Mouse (Mus musculus) limb, embryonic 10.5 days (tissue): Measurements from ENCODE around the gene Gja4. TPM values are rescaled to one million over a fixed set of nuclear protein-coding genes. Genes with fewer than 3 reads are reported as not detected.

Experiments
- DNase-seq: peaks from one replicate; pipeline ENCODE4 v3.0.0-alpha.2; 2017; ENCODE audit warnings: low spot score
- H3K27ac ChIP-seq: fragments of 300-500 bp; sonication (generic); 2 replicates; pipeline ENCODE4 v1.5.1; 2016; ENCODE audit warnings: mild to moderate bottlenecking
- H3K27me3 ChIP-seq: fragments of 300-500 bp; sonication (generic); 2 replicates; pipeline ENCODE4 v1.6.1; 2016; ENCODE audit warnings: low read depth, mild to moderate bottlenecking; ENCODE audit not compliant: poor library complexity, severe bottlenecking
- H3K36me3 ChIP-seq: fragments of 300-500 bp; sonication (generic); 2 replicates; pipeline ENCODE4 v1.6.1; 2016; ENCODE audit warnings: mild to moderate bottlenecking, moderate library complexity
- H3K4me1 ChIP-seq: fragments of 300-500 bp; sonication (generic); 2 replicates; pipeline ENCODE4 v1.6.1; 2016
- H3K4me3 ChIP-seq: fragments of 300-500 bp; sonication (generic); 2 replicates; pipeline ENCODE4 v1.5.1; 2016; ENCODE audit warnings: mild to moderate bottlenecking, moderate library complexity
- H3K9me3 ChIP-seq: fragments of 300-500 bp; sonication (generic); replicated peaks from 2 replicates; pipeline ENCODE4 v1.6.1; 2016; ENCODE audit warnings: mild to moderate bottlenecking
- WGBS: fragments of 180-500 bp; shearing (Covaris S2); methylation state at CpG from one replicate; pipeline ENCODE4 v1.1.7; 2016; 5-methylcytosine and 5-hydroxymethylcytosine counted together
- polyA plus RNA-seq: library from polyadenylated mRNA; unstranded; fragments of >200 nt; fragmentation: Nextera tagmentation; extraction: Ambion mirVana; gene quantifications from 2 replicates; pipeline ENCODE4 v1.2.1, GENCODE M21; 2016

Gja4 gene
- 14.6 and 18.5 TPM in 2 replicates for polyA plus RNA-seq

GRCm38 (mm10) chr4:127313861-127314260 lies at the start of gene Gja4:
Gene Gja4 (minus strand): TSS chr4:127314039.
- peak within 1 kb of the TSS; percentile 75 for H3K27ac ChIP-seq
- DNase-seq, result peak; percentile 71
- WGBS, result under 1% methylated on average over 25 of the region's 25 CpGs

GRCm38 (mm10) chr4:127363331-127363730 lies 49.5 kb upstream of the Gja4 start:
- H3K27ac ChIP-seq, result no peak overlapping the region
- WGBS, result 66% methylated on average over 4 of the region's 4 CpGs

More at GRCm38 (mm10) chr4:127313861-127314260, at the start of gene Gja4:
- Histone ChIP-seq H3K36me3 (no peaks in the 10 kb centered on the region), H3K4me3 (peak within 1 kb of the TSS; percentile 62), H3K9me3 (no peaks in the 10 kb centered on the region), H3K4me1 (peaks cover 21% of the 10 kb centered on the region), H3K27me3 (peaks cover 56% of the 10 kb centered on the region)

DNA sequence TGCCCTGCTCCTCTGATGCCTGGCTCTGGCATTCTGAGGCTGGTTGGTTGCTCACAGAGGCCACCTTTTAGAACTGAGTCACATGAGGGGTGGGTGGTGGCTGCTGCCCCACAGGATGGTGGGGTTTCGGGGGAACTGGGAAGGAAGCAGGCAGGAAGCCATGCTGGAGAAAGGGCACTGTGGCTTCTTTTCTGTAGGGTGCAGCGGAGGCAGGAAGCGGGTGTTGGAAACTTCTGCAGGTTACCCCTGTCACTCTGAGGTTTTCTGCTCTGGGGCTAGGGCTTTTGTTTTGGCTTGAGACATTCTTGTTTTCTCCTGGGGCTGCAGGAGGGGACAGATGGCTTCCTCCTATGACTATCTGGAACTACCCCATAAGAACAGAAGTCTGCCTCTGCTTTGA lies 48.7 kb upstream of the Gja4 start:
- H3K9me3 ChIP-seq, result no peaks in the 10 kb centered on the region
- peaks cover 24% of the 10 kb centered on the region for H3K27me3 ChIP-seq
- H3K36me3 ChIP-seq, result no peaks in the 10 kb centered on the region
- H3K4me3 ChIP-seq, result no peak overlapping the region
- DNase-seq, result no peak
- peaks cover 44% of the 10 kb centered on the region for H3K4me1 ChIP-seq
- WGBS, result 85% methylated on average over 3 of the region's 3 CpGs
- H3K27ac ChIP-seq, result no peak overlapping the region

More at GRCm38 (mm10) chr4:127363331-127363730, 49.5 kb upstream of the Gja4 start:
- no peaks in the 10 kb centered on the region for H3K36me3 ChIP-seq
- DNase-seq, result no peak
- H3K4me1 ChIP-seq, result peaks cover 39% of the 10 kb centered on the region
- H3K9me3 ChIP-seq, result no peaks in the 10 kb centered on the region
- peaks cover 19% of the 10 kb centered on the region for H3K27me3 ChIP-seq
- no peak overlapping the region for H3K4me3 ChIP-seq

DNA sequence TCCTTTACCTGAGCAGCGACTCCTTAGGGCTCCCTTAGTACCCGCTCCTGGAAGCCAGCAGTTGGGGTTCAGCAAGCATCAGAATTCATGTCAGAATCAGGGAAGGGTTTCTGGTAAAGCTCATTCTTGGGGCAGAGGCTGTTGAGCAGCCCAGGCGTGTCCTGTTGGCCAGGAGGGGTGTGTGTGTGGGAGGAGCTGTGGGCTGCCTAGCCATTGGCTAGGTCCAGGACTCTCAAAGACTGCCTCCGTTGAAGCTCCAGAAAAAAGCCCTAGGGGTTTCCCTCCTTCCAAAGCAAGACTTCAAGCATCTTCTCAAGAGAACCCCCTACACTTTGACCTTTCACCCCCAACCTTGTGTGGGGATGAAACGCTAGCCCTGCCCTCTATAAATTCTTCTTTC lies 44.2 kb upstream of the Gja4 start, which contains the start of gene Gjb5:
Gjb5 (minus strand) TSS at position 164 of the 400 bp plus-strand sequence.
- DNase-seq, result no peak
- H3K36me3 ChIP-seq, result no peaks in the 10 kb centered on the region
- peaks cover 30% of the 10 kb centered on the region for H3K27me3 ChIP-seq
- H3K9me3 ChIP-seq, result no peaks in the 10 kb centered on the region
- no peak within 1 kb of the TSS for H3K4me3 ChIP-seq
- WGBS, result 20% methylated on average over 5 of the region's 5 CpGs
- peaks cover 38% of the 10 kb centered on the region for H3K4me1 ChIP-seq
- H3K27ac ChIP-seq, result peak within 1 kb of the TSS; percentile 2; the same call in 1 of the 2 replicates

DNA sequence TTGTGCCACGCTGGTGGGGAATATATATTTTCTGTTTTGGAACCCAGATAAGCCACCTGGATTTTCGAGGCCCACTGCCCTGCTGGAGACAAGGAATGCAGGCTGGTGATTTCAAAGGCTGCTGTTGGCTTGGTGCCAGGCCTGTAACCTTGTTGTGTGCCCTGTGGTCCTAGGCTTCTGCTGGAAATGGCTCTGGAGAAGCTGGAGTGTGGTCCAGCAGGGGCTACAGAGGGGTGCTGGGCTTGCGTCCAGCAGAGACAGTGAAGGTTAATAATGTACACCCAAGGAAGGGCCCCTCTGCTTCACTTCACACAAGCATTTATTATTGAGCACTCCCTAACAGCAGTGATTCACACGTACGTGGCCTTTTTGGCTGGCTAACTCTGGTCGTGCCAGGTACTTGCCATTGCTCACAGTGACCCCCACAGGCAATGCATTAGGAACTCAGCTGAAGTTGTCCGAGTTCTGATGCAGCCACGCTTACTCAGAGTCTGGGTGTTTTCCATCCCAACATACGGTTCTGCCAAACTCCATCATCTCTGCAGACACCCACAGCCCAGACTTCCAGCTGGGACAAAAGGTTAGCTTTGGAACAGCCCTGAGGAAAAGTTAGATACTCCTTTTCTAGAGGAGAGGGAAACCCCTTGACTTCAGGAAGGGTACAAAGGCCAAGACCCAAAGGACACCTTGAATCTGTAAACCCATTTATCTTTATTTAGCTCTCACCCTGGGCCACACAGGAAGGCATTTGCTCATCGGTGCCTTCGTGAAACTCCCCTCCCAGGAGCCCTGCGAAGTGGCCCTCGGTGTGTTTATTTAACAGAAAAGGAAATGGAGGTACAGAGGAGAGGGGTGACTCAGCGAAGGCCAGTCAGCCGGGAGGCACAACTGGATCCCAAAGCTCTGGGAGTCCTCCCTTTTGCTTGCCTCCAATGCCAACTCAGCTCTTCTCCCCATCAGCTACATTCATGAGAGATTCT lies 41.0 kb upstream of the Gja4 start:
- Histone ChIP-seq H3K4me3 (no peak overlapping the region), H3K36me3 (no peaks in the 10 kb centered on the region), H3K27ac (no peak overlapping the region), H3K4me1 (peaks cover 34% of the 10 kb centered on the region), H3K9me3 (no peaks in the 10 kb centered on the region), H3K27me3 (peaks cover 26% of the 10 kb centered on the region)
- no peak for DNase-seq
- 68% methylated on average over 15 of the region's 15 CpGs for WGBS

DNA sequence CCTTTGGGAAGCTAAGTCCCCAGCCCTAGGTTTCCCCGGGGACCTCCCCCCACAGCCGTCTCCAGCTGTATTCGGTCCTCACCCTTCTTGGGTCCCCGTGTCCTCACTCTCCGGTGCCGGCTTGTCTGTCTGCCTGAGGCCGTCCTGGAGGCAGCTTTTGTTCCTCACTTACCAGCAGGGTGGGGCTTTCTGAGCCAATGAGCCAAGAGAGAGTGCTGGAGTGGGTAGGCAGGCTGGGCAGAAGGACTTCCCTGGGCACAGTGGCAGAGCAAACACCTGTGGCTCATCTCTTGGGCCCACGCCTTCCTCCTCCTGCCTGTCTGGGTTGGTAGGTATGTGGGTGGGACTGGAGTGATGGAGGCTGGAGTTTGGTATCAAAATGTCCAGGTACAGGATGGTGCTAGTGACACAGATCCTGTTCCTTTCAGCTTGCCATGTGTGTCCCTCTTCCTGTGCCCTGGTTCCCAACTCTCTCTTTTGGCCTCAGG lies 40.2 kb upstream of the Gja4 start, which contains the start of gene Gjb4:
Gjb4 (minus strand) TSS at position 131 of the 488 bp plus-strand sequence.
- DNase-seq, result no peak
- Histone ChIP-seq H3K36me3 (no peaks in the 10 kb centered on the region), H3K27ac (no peak within 1 kb of the TSS), H3K27me3 (peaks cover 18% of the 10 kb centered on the region), H3K4me3 (no peak within 1 kb of the TSS), H3K4me1 (peaks cover 27% of the 10 kb centered on the region), H3K9me3 (no peaks in the 10 kb centered on the region)
- WGBS, result 61% methylated on average over 8 of the region's 8 CpGs

DNA sequence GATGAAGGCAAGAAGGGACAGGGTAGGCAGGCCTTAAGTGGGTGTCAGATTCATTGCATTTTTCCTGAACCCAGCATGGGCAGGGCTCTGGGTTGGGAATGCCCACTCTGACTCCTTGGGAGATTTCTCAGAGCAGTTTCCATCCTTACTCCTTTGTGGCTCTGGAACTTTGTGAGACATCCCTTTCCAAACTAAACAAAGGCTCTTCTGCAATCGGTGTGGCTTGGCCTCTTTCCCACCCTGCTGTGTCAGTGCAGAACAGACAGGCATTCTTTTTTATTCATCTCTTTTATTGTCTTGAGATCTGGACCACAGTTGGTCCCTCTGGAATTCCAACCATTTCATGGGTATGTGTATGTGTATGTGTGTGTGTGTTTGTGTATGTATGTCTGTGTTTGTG lies 38.8 kb upstream of the Gja4 start:
- WGBS, result 71% methylated on average over 1 of the region's 1 CpGs

DNA sequence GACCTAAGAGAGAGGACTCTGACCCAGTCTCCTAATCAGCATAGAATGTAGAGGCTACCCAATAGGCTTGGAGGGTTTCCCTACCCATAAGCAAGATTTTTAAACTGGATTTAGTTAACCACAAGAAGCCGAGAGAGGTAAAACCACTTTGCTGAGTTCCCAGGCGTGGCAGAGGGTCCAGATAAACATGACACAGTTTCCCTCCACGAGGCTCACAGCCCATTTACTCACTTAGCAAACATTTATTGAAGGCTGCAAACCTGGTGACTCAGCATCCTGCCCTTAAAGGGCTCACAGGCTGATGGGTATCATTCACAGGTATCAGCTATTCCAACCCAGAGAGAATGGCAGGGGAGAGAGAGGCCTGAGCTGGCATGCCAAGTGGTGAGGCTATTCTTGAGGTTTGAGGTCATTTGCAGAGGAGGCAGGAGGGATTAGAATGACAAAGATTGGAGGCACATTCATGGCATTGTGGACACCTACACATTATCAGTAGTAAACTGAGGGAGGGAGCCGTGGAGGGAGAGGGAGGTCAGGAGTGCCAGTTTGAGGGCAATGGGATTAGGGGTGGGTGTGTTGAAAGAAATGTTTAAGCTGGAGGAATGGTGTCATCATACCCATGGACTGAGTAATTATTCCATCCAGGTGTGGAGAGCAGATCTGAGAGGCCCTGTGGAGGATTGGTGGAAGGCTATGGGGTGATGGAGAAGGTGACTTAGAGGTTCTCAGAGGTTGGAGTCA lies 35.9 kb upstream of the Gja4 start:
- WGBS, result 72% methylated on average over 4 of the region's 4 CpGs
- H3K9me3 ChIP-seq, result no peaks in the 10 kb centered on the region
- no peak overlapping the region for H3K4me3 ChIP-seq
- H3K27ac ChIP-seq, result no peak overlapping the region
- no peaks in the 10 kb centered on the region for H3K27me3 ChIP-seq
- H3K4me1 ChIP-seq, result peaks cover 10% of the 10 kb centered on the region
- no peak for DNase-seq
- H3K36me3 ChIP-seq, result no peaks in the 10 kb centered on the region

More for the DNA sequence above, 38.8 kb upstream of the Gja4 start:
- no peak for DNase-seq
- Histone ChIP-seq H3K9me3 (no peaks in the 10 kb centered on the region), H3K4me3 (no peak overlapping the region), H3K27me3 (0 out of 2 replicates have a peak, but pooled peaks cover 6% of the 10 kb centered on the region), H3K4me1 (peaks cover 18% of the 10 kb centered on the region), H3K27ac (no peak overlapping the region), H3K36me3 (no peaks in the 10 kb centered on the region)

GRCm38 (mm10) chr4:127345000-127345399 lies 31.2 kb upstream of the Gja4 start:
- H3K36me3 ChIP-seq, result no peaks in the 10 kb centered on the region
- no peaks in the 10 kb centered on the region for H3K4me1 ChIP-seq
- no peak for DNase-seq
- H3K4me3 ChIP-seq, result no peak overlapping the region
- H3K27me3 ChIP-seq, result no peaks in the 10 kb centered on the region
- no peaks in the 10 kb centered on the region for H3K9me3 ChIP-seq
- H3K27ac ChIP-seq, result no peak overlapping the region
- WGBS, result 88% methylated on average over 5 of the region's 5 CpGs

DNA sequence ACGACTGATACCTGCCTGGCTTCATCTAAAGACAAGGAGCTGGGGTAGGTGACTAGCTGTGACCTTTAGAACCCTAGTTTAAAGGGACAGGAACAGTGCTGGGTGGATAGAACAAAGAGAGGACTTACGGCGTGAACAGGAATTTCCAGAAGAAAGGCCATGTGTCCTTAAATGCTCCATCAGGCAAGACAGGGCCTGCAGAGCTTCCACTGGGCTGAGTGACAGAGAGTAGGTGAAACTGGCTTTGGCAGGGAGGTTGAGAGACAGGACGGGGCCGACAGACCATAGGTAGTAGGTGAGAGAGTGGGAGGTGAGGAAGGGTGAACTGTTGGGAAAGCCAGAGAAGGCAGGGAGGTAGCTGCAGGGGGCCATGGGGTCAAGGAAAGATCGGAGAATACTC lies 27.5 kb upstream of the Gja4 start:
- H3K4me3 ChIP-seq, result no peak overlapping the region
- no peak for DNase-seq

DNA sequence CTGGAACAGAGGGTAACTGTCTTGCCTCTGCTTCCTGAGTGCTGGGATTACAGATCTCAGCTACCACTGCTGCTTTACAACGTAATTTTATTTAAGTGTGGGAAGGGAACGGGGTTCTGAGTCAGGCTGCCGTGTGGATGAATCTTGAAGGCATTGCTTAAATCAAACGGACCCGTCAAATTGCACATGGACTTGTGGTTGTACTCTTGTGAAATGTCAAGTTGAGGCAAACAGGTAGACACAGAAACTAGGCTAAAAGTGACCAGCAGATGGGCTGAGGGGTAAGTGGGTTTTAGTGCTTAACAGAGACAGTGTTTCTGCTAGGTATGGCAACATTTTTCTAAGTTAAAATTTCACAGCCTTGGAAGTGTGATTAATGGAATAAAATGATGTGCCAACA lies 23.8 kb upstream of the Gja4 start:
- no peaks in the 10 kb centered on the region for H3K9me3 ChIP-seq
- H3K27me3 ChIP-seq, result peaks cover 25% of the 10 kb centered on the region
- no peaks in the 10 kb centered on the region for H3K36me3 ChIP-seq
- H3K4me3 ChIP-seq, result no peak overlapping the region
- no peaks in the 10 kb centered on the region; the same call in 1 of the 2 replicates for H3K4me1 ChIP-seq
- no peak for DNase-seq
- WGBS, result 88% methylated on average over 5 of the region's 5 CpGs
- no peak overlapping the region for H3K27ac ChIP-seq

More for the DNA sequence above, 27.5 kb upstream of the Gja4 start:
- no peaks in the 10 kb centered on the region for H3K27me3 ChIP-seq
- no peaks in the 10 kb centered on the region for H3K9me3 ChIP-seq
- H3K27ac ChIP-seq, result no peak overlapping the region
- H3K4me1 ChIP-seq, result no peaks in the 10 kb centered on the region
- WGBS, result 40% methylated on average over 6 of the region's 6 CpGs
- H3K36me3 ChIP-seq, result no peaks in the 10 kb centered on the region

GRCm38 (mm10) chr4:127334870-127335504 lies 21.1 kb upstream of the Gja4 start:
- no peak overlapping the region for H3K4me3 ChIP-seq
- peaks cover 52% of the 10 kb centered on the region for H3K27me3 ChIP-seq
- peaks cover 11% of the 10 kb centered on the region for H3K4me1 ChIP-seq
- no peak overlapping the region for H3K27ac ChIP-seq
- WGBS, result 31% methylated on average over 5 of the region's 5 CpGs
- no peaks in the 10 kb centered on the region for H3K36me3 ChIP-seq
- H3K9me3 ChIP-seq, result no peaks in the 10 kb centered on the region
- no peak for DNase-seq
